Mouse (Mus musculus) CD8-positive naive resting alpha-beta T cell, adult 2 months (primary cell): Measurements from ENCODE around the gene Ttll12.

Experiments
- DNase-seq, 2 experiments: peaks; one replicate each; pipeline ENCODE4 v3.0.0; 2022; ENCODE audit warnings: low read depth in 2 of 2, low spot score in 2 of 2

Ttll12 gene

DNA sequence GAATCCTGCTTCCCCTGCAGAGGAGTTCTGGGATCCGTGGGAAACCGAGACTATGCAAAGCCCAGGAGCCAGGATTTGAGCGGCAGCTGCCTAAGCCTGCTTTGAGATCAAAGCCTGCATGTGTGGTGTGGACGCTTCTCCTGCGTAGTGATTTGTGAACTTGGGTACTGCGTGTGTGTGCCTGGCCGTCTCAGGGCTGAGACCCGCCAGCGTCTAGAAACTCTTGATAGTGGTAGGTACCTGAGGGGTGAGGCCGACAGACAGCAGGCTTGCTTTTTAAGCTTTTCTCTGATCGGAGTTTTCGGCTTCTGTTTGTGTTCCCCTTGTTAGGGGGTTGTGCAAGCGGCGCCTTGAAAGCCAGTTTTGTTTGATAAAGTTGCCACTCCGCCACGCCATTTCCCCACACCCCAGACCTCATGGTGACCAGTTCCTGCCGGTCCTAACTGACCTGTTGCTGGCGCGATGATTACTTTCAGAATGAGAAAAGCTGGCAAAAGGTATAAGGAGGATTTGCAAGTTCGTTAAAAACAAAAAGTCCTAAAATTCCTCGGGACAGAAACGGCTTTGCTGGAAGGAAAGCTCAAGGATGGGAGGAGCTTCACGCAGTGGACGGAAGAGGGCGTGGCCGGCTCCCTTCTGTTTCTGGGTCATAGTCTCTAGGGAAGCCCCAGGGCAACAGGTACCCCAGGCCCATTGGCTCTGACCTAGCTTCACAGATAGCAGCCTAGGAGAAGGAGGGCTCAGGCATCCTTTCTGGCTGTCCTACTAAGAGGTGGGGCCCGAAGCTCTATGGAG is 30.9 kb downstream of the Ttll12 start:
- peak in 1 of 2 experiments; percentile 26 for DNase-seq

GRCm38 (mm10) chr15:83563327-83563856 is 31.6 kb downstream of the Ttll12 start, which contains the start of the genes Tspo and Mcat:
Gene Tspo (plus strand): TSS chr15:83563592.
Gene Mcat (minus strand): TSS chr15:83563787.
- peak; percentile 42 to 62 for DNase-seq

DNA sequence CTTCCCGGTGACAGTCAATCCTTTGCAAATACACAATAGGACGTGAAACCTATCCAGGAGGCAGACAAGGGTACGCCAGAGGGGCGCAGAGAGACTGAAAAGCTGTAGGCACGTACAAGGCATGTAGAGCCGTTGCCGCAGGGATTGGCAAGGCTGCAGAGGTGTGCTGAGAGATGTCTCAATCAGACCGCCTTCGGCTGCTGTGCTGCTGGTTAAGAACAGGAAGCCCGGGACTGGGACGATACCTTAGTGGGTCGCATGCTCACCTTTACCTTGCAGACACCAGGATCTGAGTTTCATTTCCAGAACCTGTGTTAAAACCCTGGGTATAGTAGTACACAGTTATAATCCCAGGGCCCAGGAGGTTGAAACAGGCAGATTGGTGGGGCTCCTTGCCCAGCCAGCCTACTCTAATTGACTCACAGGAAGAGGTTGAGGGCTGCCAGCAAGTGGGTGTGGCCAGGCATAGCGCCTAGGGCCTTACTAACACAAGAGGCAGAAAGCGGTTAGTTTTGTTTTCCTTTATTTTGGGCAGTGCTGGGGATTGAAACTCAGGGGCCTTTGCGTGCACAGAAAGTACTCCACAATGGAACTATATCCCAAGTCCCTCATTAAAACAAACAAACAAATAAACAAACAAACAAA is 32.2 kb downstream of the Ttll12 start:
- peak; percentile 62 to 74 for DNase-seq

DNA sequence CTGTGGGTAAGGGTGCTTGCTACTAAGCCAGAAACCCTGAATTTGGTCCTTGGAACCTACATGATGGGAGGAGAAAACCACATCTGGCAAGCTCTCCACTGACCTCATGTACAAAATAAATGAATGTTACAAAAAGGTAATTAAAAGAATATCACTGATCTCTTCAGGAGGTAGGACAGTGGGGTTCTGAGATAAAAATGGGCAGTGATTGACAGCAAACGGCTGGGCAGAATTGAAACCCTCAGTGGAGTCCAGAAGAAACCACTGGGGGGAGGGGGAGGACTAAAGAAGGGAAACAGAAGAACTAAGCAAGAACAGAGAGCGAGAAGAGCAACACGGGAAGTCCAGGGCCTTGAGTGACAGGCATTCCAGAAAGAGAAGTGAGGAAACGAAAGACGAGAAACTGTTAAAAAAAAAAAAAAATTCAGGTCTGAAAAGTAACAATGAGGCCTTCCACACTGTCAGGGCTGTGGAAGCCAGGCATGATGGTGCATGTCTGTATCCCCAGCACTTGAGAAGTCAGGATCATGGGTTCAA is 33.9 kb downstream of the Ttll12 start:
- DNase-seq, result no peak

DNA sequence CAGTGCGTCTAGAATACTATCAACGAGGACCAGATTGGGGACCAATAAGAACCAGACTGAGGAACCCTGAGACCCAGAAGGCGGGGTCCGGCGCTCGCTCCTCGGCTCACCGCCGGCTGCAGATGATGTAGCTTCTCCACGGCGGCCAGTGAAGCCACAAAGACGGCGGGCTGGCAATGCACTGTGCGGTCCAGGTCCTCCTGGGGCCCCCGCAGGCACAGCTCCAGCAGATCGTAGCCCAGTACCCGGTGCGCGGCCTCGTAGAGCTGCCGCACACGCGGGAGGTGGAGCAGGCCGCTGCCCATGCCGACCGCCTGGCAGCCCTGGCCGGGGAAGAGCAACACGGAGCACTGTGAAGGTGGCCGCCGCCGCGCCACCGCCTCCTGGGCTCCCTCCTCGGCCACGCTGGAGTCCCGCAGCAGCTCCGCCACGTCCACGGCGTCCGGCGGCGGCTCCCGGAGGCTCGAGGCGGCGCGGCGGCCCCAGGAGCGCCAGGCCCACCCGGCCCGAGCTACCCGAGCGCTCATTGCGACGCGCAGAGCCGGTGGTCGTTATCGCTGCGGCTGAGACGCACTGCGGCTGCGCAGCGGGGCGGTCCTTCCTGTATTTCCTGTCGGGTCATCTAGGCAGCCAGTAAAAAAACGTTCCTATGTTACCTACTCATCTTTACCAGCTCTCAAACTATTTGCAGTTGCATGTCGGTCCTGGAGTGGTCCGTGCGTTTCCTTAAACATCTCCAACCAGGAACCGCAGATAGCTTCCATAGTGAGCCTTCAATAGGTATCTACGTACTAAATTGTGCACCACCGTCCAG is 39.6 kb downstream of the Ttll12 start:
- peak; percentile 68 to 82 for DNase-seq

DNA sequence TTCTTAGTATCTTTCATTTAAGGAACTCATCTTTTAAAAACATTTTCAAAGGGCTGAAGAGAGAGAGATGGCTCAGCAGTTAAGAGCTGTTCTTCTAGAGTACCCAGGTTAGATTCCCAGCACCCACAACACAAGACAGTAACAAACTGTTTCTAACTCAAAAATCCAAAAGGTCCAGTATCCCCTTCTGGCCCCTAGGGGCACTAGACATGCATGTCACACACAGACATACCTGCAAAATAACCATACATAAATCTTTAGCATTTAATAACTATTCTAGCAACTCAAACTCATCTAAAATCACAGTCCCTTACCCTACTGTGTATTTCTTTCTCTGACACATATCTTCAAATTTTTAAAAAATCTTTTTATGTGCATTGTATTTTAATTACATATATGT is 41.1 kb downstream of the Ttll12 start:
- no peak for DNase-seq

DNA sequence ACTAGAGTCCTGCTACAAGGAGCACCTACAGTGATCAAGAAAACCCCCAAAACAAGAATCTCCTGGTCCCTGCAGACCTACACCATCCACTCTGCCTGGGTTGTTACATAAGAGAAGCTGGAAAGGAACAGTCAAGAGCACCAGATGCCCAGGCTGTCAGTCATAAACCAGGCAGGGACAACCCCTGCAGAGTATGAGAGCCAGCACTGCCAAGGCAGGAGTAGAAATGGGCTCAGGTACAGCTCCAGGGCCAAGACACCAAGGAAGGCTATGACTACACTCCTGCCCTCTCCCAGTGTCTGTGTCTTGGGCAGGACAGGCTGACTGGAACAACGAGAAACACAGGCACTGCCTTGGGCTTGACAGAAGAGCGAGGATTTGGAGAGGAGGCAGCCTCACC is 44.8 kb downstream of the Ttll12 start:
- DNase-seq, result no peak

- DNase-seq, result no peak
Observed at GRCm38 (mm10) chr15:83547144-83547543, 47.8 kb downstream of the Ttll12 start.

DNA sequence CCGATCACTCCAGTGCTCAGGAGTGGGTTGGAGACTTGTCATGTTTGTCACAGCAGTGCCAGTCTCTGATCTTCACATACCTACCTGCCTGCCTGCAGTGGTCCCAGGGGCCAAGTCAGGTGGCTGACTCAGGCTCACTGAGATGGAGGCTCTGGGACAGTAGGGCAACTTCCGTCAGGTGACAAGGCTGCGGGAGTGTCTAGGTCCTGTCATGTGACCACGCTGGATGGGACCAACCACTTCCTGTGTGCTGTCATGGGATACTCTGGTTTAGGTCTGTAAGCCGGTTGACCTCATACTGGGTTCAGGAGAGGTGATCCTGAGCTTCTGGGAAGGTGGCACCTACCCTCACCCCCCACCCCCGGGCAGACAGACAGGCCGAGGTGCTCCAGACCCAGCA is 48.9 kb downstream of the Ttll12 start:
- DNase-seq, result no peak

DNA sequence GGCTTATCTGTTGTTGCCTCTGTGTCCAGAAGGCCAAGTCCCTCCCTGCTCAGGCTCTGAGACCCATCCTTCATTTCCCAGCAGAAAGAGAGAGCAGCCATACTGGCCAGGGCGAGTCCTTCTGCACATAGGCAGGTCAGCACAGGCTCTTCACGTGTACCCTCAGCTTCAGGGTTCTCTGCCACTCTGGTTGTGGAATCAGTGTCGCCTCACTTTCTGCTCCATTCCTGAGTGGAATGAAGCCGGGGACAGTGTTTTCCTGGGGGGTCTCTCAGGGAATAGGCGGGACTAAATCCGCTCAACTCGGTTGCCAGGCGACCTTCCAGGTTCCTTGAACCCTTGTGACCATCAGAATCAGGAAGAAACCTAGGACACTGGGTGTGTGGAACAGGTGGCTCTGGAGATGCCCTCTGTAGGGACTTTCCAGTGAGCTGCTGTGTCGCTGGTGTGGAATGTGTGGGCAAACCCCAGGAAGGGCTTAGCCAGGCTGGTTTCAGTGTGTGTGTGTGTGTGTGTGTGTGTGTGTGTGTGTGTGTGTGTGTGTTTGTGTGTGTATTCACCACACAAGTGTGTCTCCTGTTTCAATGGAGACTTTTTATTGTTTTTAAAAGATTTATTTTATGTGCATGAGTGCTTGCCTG is 53.2 kb downstream of the Ttll12 start:
- DNase-seq, result no peak

GRCm38 (mm10) chr15:83539905-83540304 is 55.1 kb downstream of the Ttll12 start:
- no peak for DNase-seq

DNA sequence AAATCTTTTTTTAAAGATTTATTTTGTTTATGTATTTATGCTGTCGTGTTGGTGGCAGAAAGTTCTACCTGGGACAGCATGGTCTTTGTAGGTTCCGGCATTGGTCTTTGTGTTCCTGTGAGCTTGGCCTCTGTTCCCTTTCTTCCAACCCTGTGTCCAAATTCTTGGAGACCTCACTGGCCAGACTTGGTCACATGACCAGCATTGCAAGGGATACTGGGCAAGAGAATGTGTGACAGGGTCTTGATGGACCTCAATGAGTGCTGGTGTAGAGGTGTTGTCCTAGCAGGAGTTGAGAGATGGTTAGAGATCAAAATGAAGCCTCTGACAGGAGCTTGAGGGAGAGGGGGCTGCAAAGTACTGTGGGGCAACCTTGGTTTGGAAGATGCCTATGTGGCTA is 56.1 kb downstream of the Ttll12 start:
- no peak for DNase-seq

GRCm38 (mm10) chr15:83535890-83536231 is 59.1 kb downstream of the Ttll12 start:
- no peak for DNase-seq

- DNase-seq, result no peak
Observed at GRCm38 (mm10) chr15:83534960-83535889, 59.7 kb downstream of the Ttll12 start.

- no peak for DNase-seq
Observed at GRCm38 (mm10) chr15:83532606-83533005, 62.4 kb downstream of the Ttll12 start.

DNA sequence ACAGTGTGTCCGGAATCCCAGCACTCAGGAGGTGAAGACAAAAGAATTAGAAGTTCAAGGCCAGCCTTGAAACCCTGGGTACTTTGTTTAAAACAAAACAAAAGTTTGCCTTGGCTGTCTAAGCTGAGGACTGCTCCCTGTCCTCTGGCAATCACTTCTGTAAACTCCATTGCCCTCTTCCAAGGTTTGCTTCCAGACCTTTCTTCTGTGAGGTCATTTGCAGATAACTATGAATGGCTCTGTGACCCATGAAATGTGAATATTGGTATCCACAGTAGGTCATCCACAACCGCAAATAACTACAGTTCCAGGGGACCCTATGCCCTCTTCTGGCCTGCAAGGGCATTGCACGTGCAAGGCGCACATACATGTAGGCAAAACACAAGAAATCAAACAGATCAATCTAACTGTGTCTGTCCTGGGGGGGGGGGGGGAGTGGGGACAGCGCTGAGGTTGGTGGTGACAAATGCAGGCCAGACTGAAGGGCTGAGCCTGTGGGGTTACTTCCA is 62.9 kb downstream of the Ttll12 start:
- DNase-seq, result no peak

- no peak for DNase-seq
Observed at GRCm38 (mm10) chr15:83530688-83531087, 64.3 kb downstream of the Ttll12 start.

DNA sequence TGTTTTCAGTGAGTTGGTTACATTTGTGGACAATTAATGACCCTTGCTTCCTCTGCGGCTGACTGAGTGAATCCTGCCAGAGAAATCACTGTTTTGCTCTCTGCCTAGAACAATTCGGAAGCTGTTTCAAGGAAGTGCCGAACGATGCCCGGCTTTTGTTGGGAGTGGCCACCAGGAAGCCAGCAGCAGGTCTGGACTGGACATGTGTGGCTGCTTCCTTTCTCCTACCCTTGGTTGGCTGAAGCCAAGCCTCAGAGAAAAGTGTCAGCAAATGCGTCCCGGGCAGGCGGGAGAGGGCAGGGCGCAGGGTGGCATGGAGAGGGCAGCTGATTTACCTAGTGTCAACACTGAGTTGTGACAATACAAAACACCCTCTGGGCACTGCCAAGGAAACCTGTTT is 64.7 kb downstream of the Ttll12 start:
- no peak for DNase-seq

DNA sequence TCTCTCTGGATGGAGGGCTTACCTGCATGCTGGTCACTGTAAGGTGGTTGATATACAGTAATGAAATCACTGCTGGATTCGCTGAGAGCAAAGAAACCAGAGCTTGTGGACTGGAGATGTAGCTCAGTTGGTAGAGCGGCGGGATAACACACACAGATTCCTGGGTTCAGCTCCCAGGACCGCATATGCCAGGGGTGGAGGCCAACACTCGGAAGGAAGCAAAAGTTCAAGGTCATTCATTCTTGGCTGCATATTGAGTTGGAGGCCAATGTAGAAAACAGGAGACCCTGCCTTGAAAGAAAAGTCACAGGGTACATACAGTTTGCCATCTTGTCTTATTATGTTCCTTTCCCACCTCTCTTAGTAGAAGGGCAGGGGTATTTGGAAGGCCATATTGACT is 65.2 kb downstream of the Ttll12 start:
- no peak for DNase-seq

DNA sequence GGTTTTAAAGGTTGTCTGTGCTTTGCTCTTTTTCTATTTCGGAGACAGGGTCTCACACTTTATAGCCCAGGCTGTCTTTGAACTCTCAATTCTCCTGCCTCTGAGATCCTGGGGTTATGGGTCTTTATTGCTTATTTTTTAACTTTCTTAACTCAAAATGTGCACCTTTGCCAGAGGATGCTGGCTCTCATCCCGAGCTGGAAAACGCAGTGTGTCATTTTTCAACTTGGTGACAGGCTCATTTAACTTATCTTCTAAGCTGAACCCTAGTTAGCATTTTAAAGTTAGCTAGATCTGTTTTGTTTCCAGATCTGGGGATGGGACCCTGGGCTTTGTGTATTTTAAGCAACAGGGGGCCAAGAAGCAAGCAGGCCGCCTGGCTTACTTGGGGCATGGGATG is 66.1 kb downstream of the Ttll12 start:
- no peak for DNase-seq
